Mouse (Mus musculus): ENCODE measurements at regions not wholly inside any gene's neighbourhood (a gene's known extent, or its start where the extent isn't known, plus 50 kb on each side); places are given as distances from the start of the nearest gene placed in this dataset.

- TF ChIP-seq CTCF (IDR thresholded peaks at IDR 0.05; ENCODE audit: borderline replicate concordance, insufficient read depth, low read length): no peak
- TF ChIP-seq POLR2A (IDR thresholded peaks at IDR 0.05; ENCODE audit: low read depth, low read length): no peak
Observed at GRCm38 (mm10) chr8:107820174-107820760, 122.2 kb upstream of the Zfhx3 start.

Data from embryonic fibroblast, embryonic 13.5 days (primary cell).